Mouse (Mus musculus): Measurements from ENCODE around the gene Ccdc57.

GRCm38 (mm10) chr11:120798244-120798643 lies 134.4 kb downstream of the Ccdc57 start:
- TF ChIP-seq CTCF (IDR thresholded peaks at IDR 0.05; ENCODE audit: low read depth, low read length) (no peak), POLR2AphosphoS5 (IDR thresholded peaks at IDR 0.05; ENCODE audit: insufficient replicate concordance, low read depth, low read length) (no peak)
